Mouse (Mus musculus) forebrain, embryonic 16.5 days (tissue): ENCODE measurements around the gene Polg2. TPM values are rescaled to one million over a fixed set of nuclear protein-coding genes. Genes with fewer than 3 reads are reported as not detected.

Experiments
- ATAC-seq: fragments of 200-750 bp; cut with Nextera tagmentation; 2 replicates; pipeline ENCODE4 v1.8.0; 2017; ENCODE audit warnings: mild to moderate bottlenecking, moderate library complexity
- H3K27ac ChIP-seq: fragments of 300-500 bp; sonication (generic); 2 replicates; pipeline ENCODE4 v1.5.1; 2014; ENCODE audit warnings: low read length, control low read depth
- H3K27me3 ChIP-seq: fragments of 300-500 bp; sonication (generic); replicated peaks from 2 replicates; pipeline ENCODE4 v1.6.1; 2014; ENCODE audit warnings: low read length; ENCODE audit not compliant: control insufficient read depth, insufficient read depth
- H3K36me3 ChIP-seq: fragments of 300-500 bp; sonication (generic); 2 replicates; pipeline ENCODE4 v1.6.1; 2014; ENCODE audit not compliant: control insufficient read depth, insufficient read depth
- H3K4me1 ChIP-seq: fragments of 300-500 bp; sonication (generic); replicated peaks from 2 replicates; pipeline ENCODE4 v1.6.1; 2014; ENCODE audit warnings: low read length; ENCODE audit not compliant: control insufficient read depth, insufficient read depth
- H3K4me2 ChIP-seq: fragments of 300-500 bp; sonication (generic); 2 replicates; pipeline ENCODE4 v1.6.1; 2014; ENCODE audit warnings: mild to moderate bottlenecking, low read length, control low read depth
- H3K4me3 ChIP-seq: fragments of 300-500 bp; sonication (generic); replicated peaks from 2 replicates; pipeline ENCODE4 v1.5.1; 2014; ENCODE audit warnings: mild to moderate bottlenecking, low read length, control low read depth
- H3K9ac ChIP-seq: fragments of 300-500 bp; sonication (generic); replicated peaks from 2 replicates; pipeline ENCODE4 v1.6.1; 2014; ENCODE audit warnings: low read depth, low read length, control low read depth
- H3K9me3 ChIP-seq: fragments of 300-500 bp; sonication (generic); 2 replicates; pipeline ENCODE4 v1.6.1; 2016; ENCODE audit warnings: low read length; ENCODE audit not compliant: control insufficient read depth
- WGBS: fragments of 180-500 bp; shearing (Covaris S2); extraction: QIAGEN DNeasy Blood & Tissue Kit; methylation state at CpG from one replicate; pipeline ENCODE4 v1.1.7; 2014; 5-methylcytosine and 5-hydroxymethylcytosine counted together
- polyA plus RNA-seq: library from polyadenylated mRNA; unstranded; fragments of >200 nt; fragmentation: Nextera tagmentation; extraction: Ambion mirVana; gene quantifications from 2 replicates; pipeline ENCODE4 v1.2.1, GENCODE M21; 2015

The Polg2 gene
- polyA plus RNA-seq, 1 experiment from 2014 or later = 8.9 TPM

- ATAC-seq = no peak
- peaks cover 15% of the 10 kb centered on the region for H3K36me3 ChIP-seq
- H3K4me2 ChIP-seq = no peak overlapping the region
Measured at GRCm38 (mm10) chr11:106776960-106777359, 2.4 kb downstream of the Polg2 start.

GRCm38 (mm10) chr11:106773061-106773460 is 6.3 kb downstream of the Polg2 start:
- Histone ChIP-seq H3K36me3 (peaks cover 23% of the 10 kb centered on the region), H3K4me3 (no peak overlapping the region), H3K9ac (no peak overlapping the region), H3K4me1 (no peaks in the 10 kb centered on the region), H3K27ac (no peak overlapping the region), H3K27me3 (no peaks in the 10 kb centered on the region), H3K9me3 (no peaks in the 10 kb centered on the region), H3K4me2 (no peak overlapping the region)
- WGBS = 90% methylated on average over 9 of the region's 9 CpGs
- ATAC-seq = no peak

More at GRCm38 (mm10) chr11:106776960-106777359, 2.4 kb downstream of the Polg2 start:
- no peak overlapping the region for H3K9ac ChIP-seq
- 95% methylated on average over 4 of the region's 4 CpGs for WGBS
- no peaks in the 10 kb centered on the region for H3K27me3 ChIP-seq
- no peaks in the 10 kb centered on the region for H3K9me3 ChIP-seq
- no peak overlapping the region for H3K4me3 ChIP-seq
- no peak overlapping the region for H3K27ac ChIP-seq
- peaks cover 13% of the 10 kb centered on the region for H3K4me1 ChIP-seq

- Histone ChIP-seq H3K9ac (no peak overlapping the region), H3K36me3 (peaks cover 29% of the 10 kb centered on the region), H3K4me2 (no peak overlapping the region), H3K9me3 (no peaks in the 10 kb centered on the region), H3K4me1 (no peaks in the 10 kb centered on the region), H3K27me3 (no peaks in the 10 kb centered on the region), H3K4me3 (no peak overlapping the region), H3K27ac (no peak overlapping the region)
- 97% methylated on average over 9 of the region's 9 CpGs for WGBS
- ATAC-seq = no peak
Measured at GRCm38 (mm10) chr11:106770195-106770974, 9.0 kb downstream of the Polg2 start.

GRCm38 (mm10) chr11:106767516-106767915 is 11.8 kb downstream of the Polg2 start:
- H3K9ac ChIP-seq = no peak overlapping the region
- H3K4me2 ChIP-seq = no peak overlapping the region
- H3K27me3 ChIP-seq = no peaks in the 10 kb centered on the region
- H3K4me1 ChIP-seq = no peaks in the 10 kb centered on the region
- H3K27ac ChIP-seq = no peak overlapping the region
- no peaks in the 10 kb centered on the region for H3K9me3 ChIP-seq
- peaks cover 23% of the 10 kb centered on the region for H3K36me3 ChIP-seq
- WGBS = 95% methylated on average over 4 of the region's 4 CpGs
- ATAC-seq = no peak
- H3K4me3 ChIP-seq = no peak overlapping the region

- H3K27me3 ChIP-seq = no peaks in the 10 kb centered on the region
- H3K36me3 ChIP-seq = peaks cover 19% of the 10 kb centered on the region
- no peak overlapping the region for H3K4me3 ChIP-seq
- no peaks in the 10 kb centered on the region for H3K9me3 ChIP-seq
- no peaks in the 10 kb centered on the region for H3K4me1 ChIP-seq
- WGBS = 92% methylated on average over 4 of the region's 4 CpGs
- H3K9ac ChIP-seq = no peak overlapping the region
- H3K27ac ChIP-seq = no peak overlapping the region
- H3K4me2 ChIP-seq = no peak overlapping the region
- no peak for ATAC-seq
Measured at GRCm38 (mm10) chr11:106766611-106767162, 12.7 kb downstream of the Polg2 start.

GRCm38 (mm10) chr11:106762800-106763185 is 16.5 kb downstream of the Polg2 start:
- no peak overlapping the region for H3K9ac ChIP-seq
- H3K4me3 ChIP-seq = no peak overlapping the region
- H3K9me3 ChIP-seq = no peaks in the 10 kb centered on the region
- no peak for ATAC-seq
- 75% methylated on average over 9 of the region's 9 CpGs for WGBS
- H3K27me3 ChIP-seq = no peaks in the 10 kb centered on the region
- H3K27ac ChIP-seq = no peak overlapping the region
- no peaks in the 10 kb centered on the region for H3K4me1 ChIP-seq
- H3K4me2 ChIP-seq = no peak overlapping the region
- H3K36me3 ChIP-seq = peaks cover 6% of the 10 kb centered on the region

GRCm38 (mm10) chr11:106762139-106762799 is 17.1 kb downstream of the Polg2 start:
- Histone ChIP-seq H3K4me1 (no peaks in the 10 kb centered on the region), H3K27me3 (no peaks in the 10 kb centered on the region), H3K4me2 (no peak overlapping the region), H3K9ac (no peak overlapping the region), H3K4me3 (no peak overlapping the region), H3K9me3 (no peaks in the 10 kb centered on the region), H3K36me3 (peaks cover 2% of the 10 kb centered on the region; the same call in 1 of the 2 replicates), H3K27ac (no peak overlapping the region)
- 52% methylated on average over 5 of the region's 5 CpGs for WGBS
- ATAC-seq = no peak

GRCm38 (mm10) chr11:106760511-106760910 is 18.8 kb downstream of the Polg2 start:
- Histone ChIP-seq H3K9ac (no peak overlapping the region), H3K36me3 (no peaks in the 10 kb centered on the region), H3K4me3 (no peak overlapping the region), H3K27me3 (no peaks in the 10 kb centered on the region), H3K27ac (no peak overlapping the region), H3K4me2 (no peak overlapping the region), H3K9me3 (no peaks in the 10 kb centered on the region), H3K4me1 (no peaks in the 10 kb centered on the region)
- 90% methylated on average over 5 of the region's 5 CpGs for WGBS
- no peak for ATAC-seq

- H3K4me3 ChIP-seq = no peak overlapping the region
- H3K27ac ChIP-seq = no peak overlapping the region
- H3K4me2 ChIP-seq = no peak overlapping the region
- no peaks in the 10 kb centered on the region for H3K9me3 ChIP-seq
- no peaks in the 10 kb centered on the region for H3K4me1 ChIP-seq
- ATAC-seq = no peak
- H3K36me3 ChIP-seq = no peaks in the 10 kb centered on the region
- no peaks in the 10 kb centered on the region for H3K27me3 ChIP-seq
- 93% methylated on average over 3 of the region's 3 CpGs for WGBS
- no peak overlapping the region for H3K9ac ChIP-seq
Measured at GRCm38 (mm10) chr11:106759028-106759427, 20.3 kb downstream of the Polg2 start.
